Mouse (Mus musculus) kidney, adult 2 months (tissue): ENCODE measurements around the gene Fgf2.
A peak's percentile ranks its signal among the peaks of the same experiment; 100 is the strongest.

Experiments
- CTCF ChIP-seq: fragments of 200-500 bp; conservative IDR thresholded peaks from 2 replicates; pipeline ENCODE4 v1.5.1; 2011; ENCODE audit warnings: low read depth, mild to moderate bottlenecking, control low read depth, low read length, moderate library complexity, mixed read lengths; ENCODE audit not compliant: insufficient read depth, insufficient read length
- POLR2A ChIP-seq: fragments of 200-500 bp; IDR thresholded peaks from one replicate; pipeline ENCODE4 v1.6.1; 2011; ENCODE audit warnings: low read depth, low read length, control low read depth

GRCm38 (mm10) chr3:37341110-37341509 is 7.0 kb upstream of the Fgf2 start:
- TF ChIP-seq CTCF (peak; percentile 62), POLR2A (no peak)
